Mouse (Mus musculus) c-Kit-positive CD71-negative TER-119-negative erythroid progenitor cells, embryonic 14.5 days (primary cell): ENCODE measurements around the gene B130006D01Rik.

Experiments used
- DNase-seq: peaks from one replicate; pipeline ENCODE4 v3.0.0-alpha.2; 2013; ENCODE audit warnings: low read depth

B130006D01Rik gene

DNA sequence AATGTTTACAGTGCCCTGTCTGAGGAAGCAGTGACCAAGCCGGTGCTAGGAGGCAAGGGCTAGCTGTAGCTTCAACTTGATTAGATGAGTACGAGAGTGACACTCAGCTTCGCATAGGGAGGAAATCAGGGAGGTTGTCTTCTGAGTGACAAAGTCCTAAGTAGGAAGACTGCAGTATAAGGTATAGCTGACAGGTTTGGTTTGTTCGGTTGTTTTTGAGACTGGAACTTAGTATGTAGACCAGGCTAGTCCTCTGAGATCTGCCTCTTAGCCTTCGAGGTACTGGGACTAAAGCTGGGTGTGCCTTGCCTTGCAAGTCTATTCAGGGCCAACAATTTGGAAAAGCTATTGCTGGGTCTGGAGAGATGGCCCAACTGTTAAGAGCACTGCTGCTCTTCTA is at the start of gene B130006D01Rik:
Gene B130006D01Rik, plus strand, starts transcription at position 301 of the 400 bp plus-strand sequence.
- no peak for DNase-seq

- no peak for DNase-seq
These were observed 47.9 kb upstream of the B130006D01Rik start for GRCm38 (mm10) chr11:95675498-95675897.

GRCm38 (mm10) chr11:95676307-95676706 is 47.1 kb upstream of the B130006D01Rik start:
- DNase-seq = no peak

DNA sequence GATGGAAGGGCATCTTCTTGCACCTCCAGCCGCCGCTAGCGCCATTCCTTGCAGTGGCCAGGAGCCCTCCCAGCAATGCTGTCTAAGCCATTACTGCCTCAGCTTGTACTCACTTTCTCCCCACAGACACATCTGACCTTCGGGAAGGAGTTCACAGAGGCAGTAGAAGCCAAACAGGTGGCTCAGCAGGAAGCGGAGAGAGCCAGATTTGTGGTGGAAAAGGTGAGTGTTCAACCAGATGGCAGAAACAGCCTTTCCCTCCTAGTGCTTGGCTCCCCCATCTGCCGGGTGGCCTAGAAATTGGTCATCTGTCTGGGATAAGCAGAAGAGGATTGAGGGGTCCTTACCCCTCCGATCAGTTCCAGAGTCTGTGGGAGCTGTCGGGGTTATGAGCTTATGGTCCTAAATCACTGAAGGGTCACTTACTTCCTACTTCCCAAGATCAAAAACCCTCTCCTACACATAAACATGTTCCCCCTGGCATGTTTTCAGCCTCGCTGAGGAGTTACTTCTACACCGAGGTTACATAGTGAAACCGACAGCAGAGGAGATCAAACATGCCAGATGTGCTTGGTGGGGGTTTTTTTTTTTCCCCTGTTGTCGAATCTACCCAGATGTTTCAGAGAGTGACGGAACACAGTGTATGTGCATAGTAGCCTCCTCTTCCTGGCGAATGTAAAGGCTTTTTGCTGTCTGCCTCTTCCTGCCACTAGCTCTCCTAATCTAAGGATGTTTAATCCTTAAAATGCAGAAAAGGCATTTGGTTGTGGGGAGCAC is 45.3 kb upstream of the B130006D01Rik start:
- no peak for DNase-seq

GRCm38 (mm10) chr11:95681995-95682601 is 41.3 kb upstream of the B130006D01Rik start:
- no peak for DNase-seq

DNA sequence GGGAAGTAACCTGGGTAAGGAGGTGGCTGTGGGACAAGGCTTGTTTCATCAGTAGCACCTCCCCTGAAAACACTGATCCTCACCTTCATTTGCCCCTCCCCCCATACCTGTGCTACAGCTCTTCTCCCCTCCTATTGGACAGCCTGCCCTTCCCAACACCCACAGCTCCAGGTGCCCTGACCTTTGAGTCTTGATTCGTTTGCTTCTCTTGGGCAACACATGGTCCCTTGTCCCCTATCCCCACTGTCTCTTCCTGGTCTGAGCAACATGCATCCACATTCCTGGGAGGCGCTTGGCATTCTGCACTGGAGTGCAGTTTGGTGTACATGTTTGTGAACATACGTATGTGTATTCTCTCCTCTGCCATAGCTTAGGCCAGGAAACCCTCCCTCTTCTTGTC is 40.4 kb upstream of the B130006D01Rik start:
- no peak for DNase-seq

DNA sequence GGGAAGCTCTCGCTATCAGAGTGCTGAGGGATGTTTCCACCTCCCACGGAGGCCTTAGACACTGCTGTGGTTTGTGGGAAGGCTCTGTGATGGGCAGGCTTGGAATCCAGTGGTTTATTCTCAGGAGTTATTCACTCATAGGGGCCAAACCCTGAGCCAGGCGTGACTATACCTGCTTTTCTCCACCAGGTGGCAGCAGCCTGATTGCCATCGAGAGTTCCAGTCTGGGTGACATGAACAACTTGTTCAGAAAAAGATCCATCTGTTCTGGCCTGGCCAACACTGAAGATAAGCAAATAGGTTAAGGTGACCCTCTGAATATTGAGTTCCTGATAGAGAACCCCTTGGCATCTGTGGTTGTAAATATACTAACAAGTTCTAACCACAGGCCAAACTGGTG is 37.4 kb upstream of the B130006D01Rik start:
- DNase-seq = peak; percentile 74

- DNase-seq = no peak
These were observed 36.2 kb upstream of the B130006D01Rik start for GRCm38 (mm10) chr11:95687084-95687656.

GRCm38 (mm10) chr11:95688515-95688914 is 34.9 kb upstream of the B130006D01Rik start:
- no peak for DNase-seq

DNA sequence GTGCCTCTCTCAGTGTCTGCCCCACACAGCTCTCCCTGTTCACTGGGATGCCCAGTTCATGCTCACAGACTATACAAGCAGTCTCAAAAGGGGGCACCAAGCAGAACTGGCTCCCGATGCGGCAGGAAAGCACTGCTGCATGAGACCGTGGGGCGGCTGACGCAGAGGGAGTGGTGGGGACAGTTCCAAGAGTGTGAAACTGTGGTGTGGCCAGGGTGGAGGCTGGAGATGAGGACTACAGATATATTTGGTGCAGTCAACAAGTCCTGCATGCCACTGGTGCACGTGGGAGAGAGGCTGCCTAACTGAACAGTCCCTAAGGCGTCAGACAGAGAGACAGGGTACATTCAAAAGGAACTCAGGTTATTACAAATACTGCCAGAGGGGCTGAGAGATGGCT is 34.4 kb upstream of the B130006D01Rik start:
- no peak for DNase-seq

DNA sequence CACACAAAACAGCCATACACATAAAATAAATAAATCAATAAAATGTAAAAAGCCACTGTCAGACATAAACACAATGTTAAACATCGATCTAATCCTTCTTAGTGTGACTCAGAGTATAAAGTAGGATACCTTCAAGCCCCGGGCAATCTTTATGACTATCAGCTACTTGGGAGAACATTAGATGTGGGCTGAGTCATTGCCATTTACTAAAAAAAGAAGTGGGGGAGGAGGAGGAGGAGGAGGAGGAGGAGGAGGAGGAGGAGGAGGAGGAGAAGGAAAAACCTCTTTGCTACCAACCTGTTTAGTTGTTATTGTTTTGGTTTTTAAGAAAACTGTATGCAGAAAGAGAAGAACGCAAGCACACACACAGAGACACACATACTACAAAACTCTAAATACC is 33.8 kb upstream of the B130006D01Rik start:
- no peak for DNase-seq

DNA sequence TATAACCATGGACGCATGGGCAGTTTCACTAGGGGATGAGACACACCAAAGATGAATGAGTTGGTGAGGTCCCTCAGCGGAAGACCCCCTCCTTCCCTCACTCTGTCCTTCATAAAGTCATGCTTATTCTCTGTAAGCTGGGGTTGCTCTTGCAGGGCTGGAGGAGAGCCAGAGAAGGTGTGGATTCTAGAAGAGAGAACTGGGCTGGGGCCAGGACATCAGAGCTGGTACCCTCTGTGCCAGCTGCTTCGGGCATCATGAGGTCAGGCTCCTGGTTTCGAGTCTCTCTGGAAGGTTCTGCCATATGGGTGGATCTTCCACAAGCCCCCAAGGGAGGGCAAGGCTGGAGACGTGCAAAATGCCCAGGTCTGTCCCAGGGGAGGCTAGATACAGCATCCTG is 24.8 kb upstream of the B130006D01Rik start:
- DNase-seq = no peak

- DNase-seq = no peak
These were observed 22.3 kb upstream of the B130006D01Rik start for GRCm38 (mm10) chr11:95700778-95701739.

DNA sequence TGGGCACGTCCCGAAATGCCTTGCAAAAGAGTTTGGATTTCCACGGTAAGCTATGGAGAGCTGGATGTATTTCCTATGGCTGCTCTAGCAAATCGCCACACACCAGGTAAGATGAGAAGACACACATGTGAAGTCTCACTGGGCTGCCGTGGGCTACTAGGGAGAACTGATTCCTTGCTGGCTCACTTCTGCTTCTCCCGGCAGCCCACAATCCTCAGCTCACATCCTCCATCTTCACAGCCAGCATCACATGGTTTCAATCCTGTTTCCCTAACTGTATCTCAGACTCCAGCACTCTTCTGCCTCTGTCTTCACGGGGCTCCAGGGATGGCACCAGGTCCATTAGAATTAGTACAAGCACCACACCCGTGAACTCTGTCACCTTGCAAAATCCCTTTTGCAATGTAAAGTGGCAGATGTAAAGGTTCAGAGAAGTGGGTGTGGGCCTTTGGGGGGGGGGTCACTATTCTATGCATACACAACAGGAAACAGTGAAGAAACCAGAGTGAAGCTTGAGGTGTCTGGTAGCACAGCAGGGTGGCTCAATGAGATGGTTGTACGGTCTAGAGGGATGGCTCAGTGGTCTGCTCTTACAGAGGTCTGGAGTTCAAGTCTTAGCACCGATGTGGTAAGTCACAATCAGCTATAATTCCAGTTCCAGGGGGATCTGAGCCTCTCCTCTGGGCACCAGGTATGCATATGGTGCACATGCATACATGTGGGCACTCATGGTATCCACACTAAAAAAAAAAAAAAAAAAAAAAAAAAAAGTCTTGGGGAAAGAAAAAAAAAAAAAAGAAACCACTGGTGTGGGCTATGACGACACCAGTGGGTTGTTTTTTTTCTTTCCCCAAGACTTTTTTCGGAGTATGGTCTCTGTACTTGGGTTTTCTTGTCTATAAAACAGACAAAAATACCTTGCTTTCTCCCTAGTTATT is 19.1 kb upstream of the B130006D01Rik start:
- DNase-seq = no peak

GRCm38 (mm10) chr11:95704970-95705330 is 18.4 kb upstream of the B130006D01Rik start:
- DNase-seq = no peak

GRCm38 (mm10) chr11:95709534-95710040 is 13.8 kb upstream of the B130006D01Rik start:
- DNase-seq = no peak

DNA sequence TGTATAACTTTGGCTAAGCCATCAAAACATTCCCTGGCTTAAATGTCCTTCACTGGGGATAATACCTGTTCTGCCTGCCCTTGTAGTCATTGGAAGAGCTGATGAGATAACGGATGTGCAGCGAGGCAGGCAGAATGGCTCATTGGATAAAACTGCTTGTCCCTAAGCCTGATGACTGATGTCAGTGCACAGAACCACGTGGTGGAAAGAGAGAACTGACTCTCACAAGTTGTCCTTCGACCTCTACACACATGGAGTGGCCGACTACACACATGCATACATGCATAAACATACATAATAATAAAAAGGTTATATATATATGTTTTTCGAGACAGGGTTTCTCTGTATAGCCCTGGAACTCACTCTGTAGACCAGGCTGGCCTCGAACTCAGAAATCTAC is 12.9 kb upstream of the B130006D01Rik start:
- no peak for DNase-seq

DNA sequence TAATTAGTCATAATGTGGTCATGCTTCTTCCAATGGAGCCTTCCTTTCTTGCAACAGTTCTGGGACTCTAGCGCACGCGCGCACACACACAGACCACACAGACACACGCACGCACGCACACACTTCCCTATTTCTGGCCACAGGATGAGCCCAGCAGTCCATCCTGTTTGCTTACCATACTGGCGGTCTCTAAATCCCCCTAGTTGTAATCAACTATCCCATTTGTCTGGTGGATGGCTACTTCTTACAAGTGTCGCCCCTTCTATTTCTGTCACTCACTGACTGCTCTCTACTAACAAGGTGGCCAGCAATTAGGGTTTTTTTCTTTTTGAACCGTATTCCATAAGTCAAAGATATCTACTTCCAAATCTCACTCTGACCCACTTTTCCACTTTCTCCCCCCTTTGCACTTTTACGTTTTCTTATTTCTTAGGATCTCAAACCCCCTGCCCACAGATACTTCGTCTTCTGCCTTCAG is 11.3 kb upstream of the B130006D01Rik start:
- no peak for DNase-seq

DNA sequence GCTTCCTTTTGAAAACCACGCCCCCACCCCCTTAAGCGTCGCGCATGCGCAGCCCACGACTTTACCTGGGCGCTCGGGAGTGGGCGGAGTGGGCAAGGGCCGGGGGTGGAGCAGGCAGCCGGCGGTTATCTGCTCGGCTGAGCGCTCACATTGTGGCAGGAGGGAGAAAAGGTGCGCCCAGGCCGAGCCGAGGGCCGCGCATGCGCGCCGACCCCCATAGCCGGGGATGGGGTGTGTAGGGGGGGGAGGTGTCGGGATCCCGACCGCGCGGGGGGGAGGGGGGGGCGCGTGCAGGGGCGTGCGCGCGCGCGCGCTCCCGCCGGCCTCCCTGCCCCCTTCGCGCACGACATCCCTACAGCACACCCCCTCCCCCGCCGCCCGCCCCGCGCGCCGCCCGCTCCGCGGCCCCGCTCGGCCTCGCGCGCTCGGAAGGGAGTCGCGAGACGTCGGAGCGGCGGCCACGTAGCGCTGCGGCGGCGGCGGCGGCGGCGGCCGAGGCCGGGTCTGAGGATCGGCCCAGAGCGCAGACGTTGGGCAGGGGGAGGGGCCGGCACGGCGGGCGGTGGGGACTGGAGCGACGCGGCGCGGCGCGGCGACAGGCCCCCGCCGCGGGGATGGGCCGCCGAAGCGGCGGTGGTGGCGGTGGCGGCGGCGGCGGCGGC is 10.7 kb upstream of the B130006D01Rik start, which contains the start of gene Zfp652:
Gene Zfp652, plus strand, starts transcription at position 111 of the 662 bp plus-strand sequence.
- peak; percentile 82 for DNase-seq

DNA sequence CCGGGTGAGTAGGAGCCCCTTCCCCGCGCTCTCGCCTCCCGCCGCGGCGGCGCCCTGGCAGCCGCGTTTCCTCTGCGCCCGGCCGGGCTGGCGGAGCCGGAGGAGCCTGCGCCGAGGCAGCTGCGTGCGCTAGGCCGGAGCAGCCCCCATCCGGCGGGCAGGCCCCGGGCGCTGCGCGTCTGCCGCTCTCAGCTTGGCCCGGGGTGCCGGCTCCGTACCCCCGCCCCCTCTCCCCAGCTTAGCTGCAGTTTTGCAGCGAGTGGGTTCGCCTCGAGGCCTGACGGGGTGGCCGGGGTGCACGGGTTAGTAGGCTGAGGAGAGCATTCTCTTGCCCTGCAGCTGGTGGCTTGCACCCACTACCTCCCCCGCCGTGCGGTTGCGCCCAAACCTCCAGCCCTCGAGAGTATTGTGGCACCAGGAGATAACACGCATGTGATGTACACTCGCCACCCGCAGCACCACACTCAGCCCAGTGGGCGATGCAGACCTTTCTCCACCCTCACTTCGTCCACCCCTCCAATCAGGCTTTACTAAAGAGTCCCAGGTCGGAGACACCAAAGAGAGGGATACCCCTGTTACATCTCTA is 10.1 kb upstream of the B130006D01Rik start:
- no peak for DNase-seq
